Mouse (Mus musculus) gastrocnemius, adult 8-10 months (tissue): ENCODE measurements around the gene Gcn1l1. TPM values are rescaled to one million over a fixed set of nuclear protein-coding genes. Genes with fewer than 3 reads are reported as not detected.
"Not testable (repeated sequence)": the region's sequence is repeated elsewhere in the genome, so short reads cannot be mapped to it uniquely, and the experiment has no call there.

ENCODE experiments used
- DNase-seq, 2 experiments: peaks; one replicate each; pipeline ENCODE4 v3.0.0; 2022; ENCODE audit warnings: low spot score in 2 of 2
- total RNA-seq, 4 experiments: library from RNA; stranded (reverse); gene quantifications; 2 replicates each; pipeline ENCODE4 v1.2.4; 2022

Gene Gcn1l1
- total RNA-seq, 4 experiments from 2014 or later: 28.1 to 31.2 (median 30.6) TPM

- peak; percentile 99 for DNase-seq
Measured at GRCm38 (mm10) chr5:115559237-115560101, 5.6 kb upstream of the Gcn1l1 start, which contains the start of gene Rplp0. TSS of gene Rplp0 (plus strand) at chr5:115559467.

DNA sequence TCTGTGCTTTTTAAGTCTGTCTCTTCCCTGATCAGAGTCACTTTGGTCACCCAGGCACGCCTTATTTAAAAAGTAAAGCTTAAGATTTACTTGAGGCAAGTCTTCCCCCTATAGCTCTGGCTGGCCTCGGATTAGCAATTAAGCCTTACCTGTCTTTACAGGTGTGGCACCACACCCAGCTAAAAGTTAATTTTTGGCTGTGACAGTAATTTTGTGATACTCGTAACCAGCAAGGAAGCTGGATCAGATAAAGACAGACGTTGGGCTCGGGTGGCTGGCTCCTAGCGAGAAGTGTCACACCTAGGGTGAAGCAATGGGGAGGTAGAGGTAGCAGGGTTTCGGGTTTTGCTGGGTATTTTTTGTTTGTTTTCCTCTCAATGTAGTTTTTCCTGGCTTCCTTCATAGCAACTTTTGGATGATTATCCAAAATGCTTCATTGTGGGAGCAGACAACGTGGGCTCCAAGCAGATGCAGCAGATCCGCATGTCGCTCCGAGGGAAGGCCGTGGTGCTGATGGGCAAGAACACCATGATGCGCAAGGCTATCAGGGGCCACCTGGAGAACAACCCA is 4.6 kb upstream of the Gcn1l1 start:
- no peak for DNase-seq

- no peak for DNase-seq
Measured at GRCm38 (mm10) chr5:115563771-115564585, 1.1 kb upstream of the Gcn1l1 start.

DNA sequence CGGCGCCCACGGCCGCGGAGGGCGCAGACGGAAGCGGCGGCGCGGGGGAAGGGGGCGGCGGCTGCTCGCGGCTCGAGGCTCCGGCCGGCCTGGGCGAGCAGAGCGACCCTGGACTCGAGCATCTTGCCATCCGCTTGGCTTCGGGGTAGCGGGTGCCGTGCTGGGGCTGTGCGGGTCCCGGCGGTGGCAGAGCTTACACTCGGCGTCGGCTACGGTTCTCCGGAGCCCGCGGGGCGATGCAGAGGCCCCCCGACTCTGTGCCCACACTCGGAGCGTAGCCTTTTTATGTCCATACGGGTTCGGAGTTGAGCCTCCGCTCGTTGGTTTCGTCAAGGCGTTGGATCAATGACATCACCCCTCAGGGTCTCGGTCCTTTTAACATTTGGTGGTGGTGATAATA is 349 bp downstream of the Gcn1l1 start:
- no peak for DNase-seq

DNA sequence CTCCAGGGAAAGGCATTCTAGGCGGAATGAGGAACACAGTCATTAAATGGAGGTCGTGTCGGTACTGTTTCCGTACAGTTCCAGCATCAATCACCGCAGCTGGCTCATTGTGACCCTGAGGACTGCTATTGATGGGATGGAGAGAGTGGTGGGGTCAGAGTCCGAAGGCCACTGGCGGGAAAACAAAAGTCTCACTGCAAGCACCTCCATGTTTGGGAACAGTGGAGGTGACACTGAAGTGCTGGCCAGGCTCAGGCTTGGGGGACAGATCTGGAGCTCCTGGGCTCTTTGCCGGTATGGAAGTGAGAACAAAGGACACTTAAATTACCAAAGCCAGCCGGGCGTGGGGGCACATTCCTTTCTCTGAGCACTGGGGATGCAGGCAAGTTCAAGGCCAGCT is 3.6 kb downstream of the Gcn1l1 start:
- DNase-seq: no peak

DNA sequence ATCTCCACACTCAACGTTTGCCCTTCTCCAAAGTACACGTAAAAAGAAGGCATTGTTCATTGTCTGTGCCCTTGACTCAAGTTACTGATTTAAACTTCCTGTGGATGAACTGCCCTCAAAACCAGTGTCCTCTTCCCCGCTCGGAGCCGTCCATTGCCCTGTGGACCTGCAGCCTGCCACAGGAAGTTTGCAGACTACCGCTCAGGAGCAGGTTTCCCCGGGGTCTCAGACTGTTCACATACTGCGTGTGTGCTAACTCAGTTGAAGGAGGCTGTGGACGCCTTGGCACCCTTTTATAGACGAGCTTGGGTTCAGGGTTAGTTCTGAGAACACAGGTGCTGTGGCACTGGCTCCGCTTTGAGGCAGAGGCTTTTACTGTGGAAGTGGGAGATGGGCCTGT is 4.3 kb downstream of the Gcn1l1 start:
- DNase-seq: no peak

DNA sequence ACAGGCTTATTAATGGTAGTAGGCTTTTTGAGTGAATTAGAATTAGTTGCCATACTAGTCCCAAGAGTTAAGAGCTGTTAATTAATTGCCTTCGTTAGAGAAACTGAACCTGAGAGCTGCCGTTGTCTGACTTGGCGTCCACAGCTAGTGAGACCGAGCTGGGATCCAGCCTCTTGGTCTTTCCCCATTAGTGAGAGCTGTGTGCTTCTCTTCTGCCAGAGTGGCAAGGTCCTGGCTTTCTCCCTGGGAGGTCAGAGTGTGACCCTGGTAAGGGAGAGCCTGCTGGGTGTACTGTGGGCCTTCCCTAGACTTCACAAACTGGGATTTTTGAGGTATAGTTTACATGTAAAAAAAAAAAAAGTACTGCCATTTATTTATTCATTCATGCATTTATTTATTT is 4.7 kb downstream of the Gcn1l1 start:
- DNase-seq: no peak

GRCm38 (mm10) chr5:115571086-115571485 is 6.0 kb downstream of the Gcn1l1 start:
- DNase-seq: no peak

GRCm38 (mm10) chr5:115572679-115573535 is 7.9 kb downstream of the Gcn1l1 start:
- no peak for DNase-seq

- DNase-seq: peak; percentile 28 to 44
Measured at GRCm38 (mm10) chr5:115574992-115575391, 9.9 kb downstream of the Gcn1l1 start.

GRCm38 (mm10) chr5:115577686-115578085 is 12.6 kb downstream of the Gcn1l1 start:
- DNase-seq: not testable (repeated sequence)

DNA sequence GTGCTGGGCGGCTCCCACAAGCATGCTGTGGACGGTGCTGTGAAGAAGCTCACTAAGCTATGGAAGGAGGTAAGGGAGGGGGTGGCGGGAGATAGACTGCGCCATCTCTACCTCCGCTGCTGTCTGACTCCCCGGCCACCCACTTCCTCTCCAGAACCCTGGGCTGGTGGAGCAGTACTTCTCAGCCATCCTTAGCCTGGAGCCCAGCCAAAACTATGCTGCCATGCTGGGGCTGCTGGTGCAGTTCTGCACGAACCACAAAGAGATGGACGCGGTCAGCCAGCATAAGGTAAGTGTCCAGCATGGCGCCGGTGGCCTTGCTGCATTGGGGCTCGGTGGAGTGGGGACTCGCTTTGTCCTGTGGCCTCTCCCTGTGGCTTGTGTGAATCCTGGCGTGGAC is 13.9 kb downstream of the Gcn1l1 start:
- DNase-seq: no peak

- no peak for DNase-seq
Measured at GRCm38 (mm10) chr5:115579363-115579762, 14.3 kb downstream of the Gcn1l1 start.

GRCm38 (mm10) chr5:115580229-115581001 is 15.4 kb downstream of the Gcn1l1 start:
- DNase-seq: no peak

DNA sequence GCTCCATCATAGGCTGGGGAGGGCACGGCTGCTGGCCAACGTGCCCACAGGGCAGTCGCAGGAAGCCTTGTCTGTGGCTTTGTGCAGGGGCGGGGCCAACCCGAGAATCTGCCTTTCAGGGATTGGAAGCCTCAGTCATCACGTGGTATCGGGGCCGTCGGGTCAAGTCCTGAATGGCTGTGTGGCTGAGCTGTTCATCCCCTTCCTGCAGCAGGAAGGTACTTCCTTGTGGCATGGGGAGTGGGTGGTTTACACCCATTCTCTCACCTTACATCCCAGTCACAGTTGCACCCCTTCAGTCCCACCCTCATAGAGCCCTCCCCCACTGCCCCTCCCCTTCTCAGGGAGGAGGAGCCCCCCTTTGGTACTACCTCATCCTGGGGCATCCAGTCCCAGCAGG is 16.6 kb downstream of the Gcn1l1 start:
- no peak for DNase-seq

DNA sequence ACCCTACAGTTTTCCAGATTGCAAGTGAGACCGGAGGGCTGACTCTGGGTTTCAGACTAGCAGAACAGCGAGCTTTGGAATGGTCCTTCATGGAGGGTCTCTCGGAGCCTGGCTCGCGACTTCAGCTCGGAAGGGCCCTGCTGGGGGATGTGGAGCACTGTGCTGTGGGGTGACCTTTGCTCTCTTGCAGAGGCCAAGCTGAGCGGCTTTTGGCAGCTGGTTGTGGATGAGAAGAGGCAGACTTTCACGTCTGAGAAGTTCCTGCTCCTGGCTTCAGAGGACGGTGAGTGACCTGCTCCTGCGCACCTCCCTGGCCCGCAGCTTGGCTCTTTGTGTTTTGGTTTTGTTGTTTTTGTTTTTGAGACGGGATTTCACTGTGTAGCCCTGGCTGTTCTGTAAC is 20.6 kb downstream of the Gcn1l1 start:
- no peak for DNase-seq

DNA sequence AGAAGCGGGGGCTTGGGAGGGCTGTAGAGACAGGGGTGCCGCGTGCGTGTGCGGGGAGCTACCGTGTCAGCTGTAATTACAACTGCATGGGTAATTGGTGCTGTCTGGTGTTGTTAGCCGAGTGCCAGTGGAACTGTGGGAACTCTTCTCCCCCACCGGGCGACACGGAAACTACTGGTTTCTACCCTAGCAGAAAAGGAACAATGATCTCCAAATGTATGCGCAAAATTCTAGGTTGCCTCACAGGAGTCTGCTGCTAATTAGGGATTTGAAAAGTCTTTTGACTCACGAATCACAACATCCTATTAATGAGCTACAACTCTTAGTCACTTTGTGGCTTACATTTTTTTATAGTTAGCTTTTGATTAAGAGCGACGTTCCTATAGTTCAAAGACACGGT is 21.1 kb downstream of the Gcn1l1 start:
- DNase-seq: no peak

DNA sequence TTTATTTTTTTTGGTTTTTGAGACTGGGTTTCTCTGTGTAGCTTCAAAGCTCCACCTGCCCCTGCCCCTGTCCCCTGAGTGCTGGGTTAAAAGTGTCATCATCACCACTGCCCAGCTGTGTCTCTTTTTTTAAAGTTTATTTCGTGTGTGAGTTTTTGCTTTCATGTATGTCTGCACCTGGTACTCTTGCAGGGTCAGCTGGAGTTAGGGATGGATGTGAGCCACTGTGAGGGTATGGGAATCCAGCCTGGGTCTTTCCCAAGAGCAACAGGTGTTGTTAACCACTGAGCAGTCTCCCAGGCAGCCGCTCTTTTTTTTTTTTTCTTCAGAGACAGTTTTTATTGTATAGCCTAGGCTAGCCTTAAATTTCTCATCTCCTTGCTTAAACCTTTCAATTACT is 21.7 kb downstream of the Gcn1l1 start:
- no peak for DNase-seq

- DNase-seq: no peak
Measured at GRCm38 (mm10) chr5:115591028-115591427, 26.0 kb downstream of the Gcn1l1 start.

- no peak for DNase-seq
Measured at GRCm38 (mm10) chr5:115591506-115591905, 26.5 kb downstream of the Gcn1l1 start.
